ENCODE assay signal across 9 mouse cellular contexts in genomic region chr9:37400585-37400984, GRCm38 (mm10). TPM values are rescaled to one million over a fixed set of nuclear protein-coding genes. Genes with fewer than 3 reads are reported as not detected.
DNase-seq lines count a peak whose midpoint lies in the region; ATAC-seq and TF ChIP-seq lines count a peak whose summit lies in the region.
"Had no signal": no experiment of that assay in that cellular context is flagged by ENCODE, and none has a peak within 500 bp of the region (broad histone marks: within the 10 kb centered on the region; RNA-seq: fewer than 3 reads in every experiment).

No protein-coding gene starts in this region.

- TF ChIP-seq POLR2A in heart, adult 2 months (IDR thresholded peaks at IDR 0.05; ENCODE audit: insufficient read depth, low read depth, low read length) = peak; percentile 56; the same call in 1 of the 2 replicates

- TF ChIP-seq CTCF in heart, adult 2 months (IDR thresholded peaks at IDR 0.05) = no peak
- TF ChIP-seq CTCF in lung, postnatal 0 days (IDR thresholded peaks at IDR 0.05) = no peak

- DNase-seq in gastrocnemius, postnatal 25 days = peak; percentile 36
- DNase-seq in gastrocnemius, postnatal 4 days (ENCODE audit: low spot score in 2 of 2) = no peak
- DNase-seq in heart, adult 2 months = peak in 1 of 2 experiments; percentile 60
- peak; percentile 65 for DNase-seq in kidney, adult 9 months
- peak; percentile 65 for DNase-seq in lung, postnatal 0 days (ENCODE audit: low spot score)
- no peak for DNase-seq in cerebellum, postnatal 10 days
- no peak for DNase-seq in cerebellum, postnatal 25 days
- DNase-seq: cerebellum, adult 11 months had no signal

- intact Hi-C loops in heart, adult 2 months (cut with DNase I) = loop anchor here (1.0 to 5.0 kb wide), 3 partner anchors 32 to 130 kb away; partner anchors contain the start of gene Ccdc15

- H3K36me3 ChIP-seq in heart, adult 2 months (ENCODE audit: control insufficient read depth, insufficient read depth, low read length) = peaks cover 3% of the 10 kb centered on the region
- no peaks in the 10 kb centered on the region for H3K36me3 ChIP-seq in lung, postnatal 0 days (ENCODE audit: insufficient read depth, low read length)

- H3K27ac ChIP-seq in heart, adult 2 months = peak overlapping the region; percentile 86
- peak overlapping the region; percentile 43 for H3K27ac ChIP-seq in lung, postnatal 0 days (ENCODE audit: low read length)

- H3K9me3 ChIP-seq in lung, postnatal 0 days (ENCODE audit: low read length) = no peaks in the 10 kb centered on the region

- no peak overlapping the region for H3K4me3 ChIP-seq in heart, adult 2 months
- H3K4me3 ChIP-seq in lung, postnatal 0 days (ENCODE audit: low read depth, low read length) = no peak overlapping the region

- H3K27me3 ChIP-seq in heart, adult 2 months (ENCODE audit: control insufficient read depth, insufficient read depth, low read length) = no peaks in the 10 kb centered on the region; the same call in 1 of the 2 replicates
- H3K27me3 ChIP-seq in lung, postnatal 0 days (replicated peaks; ENCODE audit: insufficient read depth, low read length) = no peaks in the 10 kb centered on the region

- WGBS in heart, adult 2 months = 33% methylated on average over 2 of the region's 2 CpGs
- 67% methylated on average over 2 of the region's 2 CpGs for WGBS in lung, postnatal 0 days

- peak; percentile 98 for TF ChIP-seq EP300 in heart, adult 2 months (IDR thresholded peaks at IDR 0.05; ENCODE audit: insufficient read depth, low read depth, low read length)
- peak; percentile 69; the same call in 1 of the 2 replicates for TF ChIP-seq EP300 in lung, postnatal 0 days (IDR thresholded peaks at IDR 0.05)

- H3K4me1 ChIP-seq in heart, adult 2 months (ENCODE audit: control insufficient read depth, insufficient read depth, low read length) = peaks cover 6% of the 10 kb centered on the region
- no peaks in the 10 kb centered on the region for H3K4me1 ChIP-seq in lung, postnatal 0 days (ENCODE audit: insufficient read depth, low read depth, low read length)

- peak; percentile 81 for ATAC-seq in lung, postnatal 0 days
- ATAC-seq in megakaryocyte progenitor cell, adult 5-6 weeks (replicated peaks; ENCODE audit: poor library complexity) = no peak

- H3K79me2 ChIP-seq in heart, adult 2 months (replicated peaks; ENCODE audit: control insufficient read depth, insufficient read depth, low read length) = no peaks in the 10 kb centered on the region; the same call in 1 of the 2 replicates

- H3K4me2 ChIP-seq in lung, postnatal 0 days (replicated peaks; ENCODE audit: low read depth, low read length) = no peak overlapping the region

- H3K9ac ChIP-seq in heart, adult 2 months (ENCODE audit: low read depth, low read length) = no peak overlapping the region
- no peak overlapping the region for H3K9ac ChIP-seq in lung, postnatal 0 days (replicated peaks; ENCODE audit: low read depth)

RNA-seq across cellular contexts. Expression of gene Robo4, which starts 1.1 kb away (rescaled TPM):
- 1 to 10 TPM; 7.6 to 9.7 TPM for total RNA-seq in gastrocnemius, postnatal 25 days (2021)
- total RNA-seq in gastrocnemius, postnatal 4 days (2021) = 10 to 100 TPM; 23.6 to 27.2 TPM
- 10 to 100 TPM; 27.9 to 31.8 TPM for total RNA-seq in heart, adult 2 months (2021)
- polyA plus RNA-seq in heart, adult 2 months (2012; rRNA removed) = 33.7 and 38.6 TPM in 2 replicates
- polyA plus RNA-seq in lung, postnatal 0 days (2015; fragmentation: Nextera tagmentation; extraction: Ambion mirVana) = 18.9 and 21.6 TPM in 2 replicates
- total RNA-seq in megakaryocyte progenitor cell, adult 5-6 weeks (2015) = 0.17 and 0.86 TPM in 2 replicates
- total RNA-seq in megakaryocyte progenitor cell, adult 5-6 weeks (2017) = 0.30 TPM in 1 of 2 replicates, not detected in the other

RNA-seq across cellular contexts. Expression of gene Robo3, which starts 32.5 kb away (rescaled TPM):
- total RNA-seq in gastrocnemius, postnatal 25 days (2021) = not detected
- not detected for total RNA-seq in gastrocnemius, postnatal 4 days (2021)
- total RNA-seq in heart, adult 2 months (2021) = not detected
- 0.29 TPM in 1 of 2 replicates, not detected in the other for polyA plus RNA-seq in heart, adult 2 months (2012; rRNA removed)
- 0.08 and 0.14 TPM in 2 replicates for polyA plus RNA-seq in lung, postnatal 0 days (2015; fragmentation: Nextera tagmentation; extraction: Ambion mirVana)
- total RNA-seq in megakaryocyte progenitor cell, adult 5-6 weeks (2015) = 0.07 and 0.32 TPM in 2 replicates
- total RNA-seq in megakaryocyte progenitor cell, adult 5-6 weeks (2017) = 0.10 TPM in 1 of 2 replicates, not detected in the other

RNA-seq across cellular contexts. Expression of gene Hepacam, which starts 33.4 kb away (rescaled TPM):
- under 1 TPM; 0.13 to 0.33 TPM for total RNA-seq in gastrocnemius, postnatal 25 days (2021)
- total RNA-seq in gastrocnemius, postnatal 4 days (2021) = under 1 TPM; 0.41 to 0.59 TPM
- not detected for total RNA-seq in heart, adult 2 months (2021)
- polyA plus RNA-seq in heart, adult 2 months (2012; rRNA removed) = 0.18 and 0.29 TPM in 2 replicates
- polyA plus RNA-seq in lung, postnatal 0 days (2015; fragmentation: Nextera tagmentation; extraction: Ambion mirVana) = 0.81 and 1.2 TPM in 2 replicates
- total RNA-seq in megakaryocyte progenitor cell, adult 5-6 weeks (2015) = not detected in 2 replicates
- total RNA-seq in megakaryocyte progenitor cell, adult 5-6 weeks (2017) = not detected in 2 replicates

RNA-seq across cellular contexts. Expression of gene Ccdc15, which starts 52.4 kb away (rescaled TPM):
- total RNA-seq in gastrocnemius, postnatal 25 days (2021) = 1 to 10 TPM; 1.2 to 1.3 TPM
- 1 to 10 TPM; 3.7 to 4.2 TPM for total RNA-seq in gastrocnemius, postnatal 4 days (2021)
- total RNA-seq in heart, adult 2 months (2021) = 1 to 10 TPM; 1.7 to 2.0 TPM
- 0.47 and 0.53 TPM in 2 replicates for polyA plus RNA-seq in heart, adult 2 months (2012; rRNA removed)
- 4.5 and 5.8 TPM in 2 replicates for polyA plus RNA-seq in lung, postnatal 0 days (2015; fragmentation: Nextera tagmentation; extraction: Ambion mirVana)
- 15.9 and 20.4 TPM in 2 replicates for total RNA-seq in megakaryocyte progenitor cell, adult 5-6 weeks (2015)
- total RNA-seq in megakaryocyte progenitor cell, adult 5-6 weeks (2017) = 12.9 and 17.9 TPM in 2 replicates

Comparison
In these comparisons a context has a peak if more than half of its experiments do, and no peak if none do; other contexts are left out.
1. DNase-seq: peak in gastrocnemius, postnatal 25 days (single experiment), kidney, adult 9 months (single experiment) and lung, postnatal 0 days (single experiment); none in gastrocnemius, postnatal 4 days (0 of 2), cerebellum, postnatal 10 days (0 of 2) and cerebellum, postnatal 25 days (0 of 2).
2. RNA of gene Robo4, which starts 1.1 kb away (total RNA-seq): 27.9 to 31.8 TPM in heart, adult 2 months, 23.6 to 27.2 TPM in gastrocnemius, postnatal 4 days and 7.6 to 9.7 TPM in gastrocnemius, postnatal 25 days; 0.17 to 0.86 TPM in megakaryocyte progenitor cell, adult 5-6 weeks; every median in the first group is over 4 times any median in the second.